Mouse (Mus musculus): ENCODE results near the gene Amdhd2. TPM values are rescaled to one million over a fixed set of nuclear protein-coding genes. Genes with fewer than 3 reads are reported as not detected.

The Amdhd2 gene
- polyA plus RNA-seq, 1 experiment, result 109 TPM

DNA sequence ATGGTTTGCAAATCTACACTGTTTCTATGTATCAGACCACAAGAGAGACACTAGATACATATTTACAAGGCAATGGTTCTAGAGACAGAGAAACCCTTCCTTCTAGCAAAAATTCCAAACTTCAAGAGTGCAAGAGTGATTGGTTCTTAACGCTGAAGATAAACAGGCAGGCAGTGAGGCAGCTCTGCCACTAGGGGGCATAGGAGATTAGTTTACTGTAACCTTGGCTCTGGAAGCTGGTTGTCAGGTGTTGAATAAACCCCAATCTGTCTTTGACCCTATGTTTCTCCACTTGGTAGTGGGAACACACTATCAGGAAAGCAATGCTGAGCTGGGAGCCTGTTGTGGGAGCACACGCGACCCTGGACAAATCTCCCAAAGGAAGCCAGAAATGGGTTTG lies 9.9 kb upstream of the Amdhd2 start:
- Histone ChIP-seq H3K27me3 (replicated peaks) (no peaks in the 10 kb centered on the region), H3K9me3 (no peaks in the 10 kb centered on the region), H3K36me3 (replicated peaks; ENCODE audit: low read length) (peaks cover 6% of the 10 kb centered on the region), H3K4me3 (replicated peaks) (no peak overlapping the region), H3K4me1 (peaks cover 48% of the 10 kb centered on the region)
- TF ChIP-seq FLI1 (IDR thresholded peaks at IDR 0.05; ENCODE audit: low read length) (no peak), GATA1 (IDR thresholded peaks at IDR 0.05; ENCODE audit: borderline replicate concordance, low read length) (no peak)

DNA sequence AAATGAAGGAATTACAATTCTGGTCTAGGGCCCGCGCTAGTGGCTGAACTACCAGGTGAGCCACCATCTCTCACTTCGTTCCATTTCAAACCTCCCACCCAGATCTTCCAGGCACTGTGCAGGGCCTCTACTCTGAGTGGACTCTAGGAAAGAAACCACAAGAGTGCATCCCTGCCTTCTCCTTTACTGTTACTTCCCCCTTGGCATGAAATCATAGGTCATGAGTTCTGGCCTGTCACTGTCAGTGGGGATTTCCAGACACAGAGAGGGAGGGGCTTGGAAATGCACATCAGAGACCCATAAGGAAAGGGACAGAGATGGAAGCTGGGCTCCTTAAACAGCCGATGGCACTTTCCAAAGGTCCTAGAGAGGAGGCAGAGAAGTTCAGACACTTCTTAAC lies 8.2 kb upstream of the Amdhd2 start:
- peaks cover 21% of the 10 kb centered on the region for H3K36me3 ChIP-seq (replicated peaks; ENCODE audit: low read length)
- H3K4me1 ChIP-seq, result peaks cover 65% of the 10 kb centered on the region
- H3K4me3 ChIP-seq (replicated peaks), result no peak overlapping the region
- H3K27me3 ChIP-seq (replicated peaks), result no peaks in the 10 kb centered on the region
- no peaks in the 10 kb centered on the region for H3K9me3 ChIP-seq
- no peak for TF ChIP-seq FLI1 (IDR thresholded peaks at IDR 0.05; ENCODE audit: low read length)
- no peak for TF ChIP-seq GATA1 (IDR thresholded peaks at IDR 0.05; ENCODE audit: borderline replicate concordance, low read length)

DNA sequence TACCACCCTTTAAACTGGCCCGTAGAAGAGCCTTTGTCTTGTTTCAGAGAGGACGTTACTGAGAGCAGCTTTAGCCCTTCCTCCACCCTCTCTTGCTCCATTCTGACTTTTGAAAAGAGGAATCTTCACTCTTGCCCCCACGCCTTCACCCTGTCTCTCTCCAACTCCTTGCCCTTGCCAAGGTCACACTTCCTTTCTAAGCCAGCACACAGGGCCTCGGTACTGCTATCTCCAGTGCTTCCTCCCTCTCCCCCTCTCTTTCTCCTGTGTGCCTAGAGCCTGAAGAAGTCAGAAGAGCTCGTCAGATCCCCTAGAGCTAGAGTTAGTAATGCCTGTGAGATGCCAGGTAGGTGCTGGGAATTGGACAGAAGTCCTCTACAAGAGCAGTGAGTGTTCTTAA lies 7.2 kb upstream of the Amdhd2 start:
- Histone ChIP-seq H3K27me3 (replicated peaks) (no peaks in the 10 kb centered on the region), H3K9me3 (no peaks in the 10 kb centered on the region), H3K4me1 (peaks cover 65% of the 10 kb centered on the region), H3K36me3 (replicated peaks; ENCODE audit: low read length) (peaks cover 23% of the 10 kb centered on the region), H3K4me3 (replicated peaks) (peak overlapping the region; percentile 95)
- TF ChIP-seq GATA1 (IDR thresholded peaks at IDR 0.05; ENCODE audit: borderline replicate concordance, low read length) (no peak), FLI1 (IDR thresholded peaks at IDR 0.05; ENCODE audit: low read length) (no peak)

DNA sequence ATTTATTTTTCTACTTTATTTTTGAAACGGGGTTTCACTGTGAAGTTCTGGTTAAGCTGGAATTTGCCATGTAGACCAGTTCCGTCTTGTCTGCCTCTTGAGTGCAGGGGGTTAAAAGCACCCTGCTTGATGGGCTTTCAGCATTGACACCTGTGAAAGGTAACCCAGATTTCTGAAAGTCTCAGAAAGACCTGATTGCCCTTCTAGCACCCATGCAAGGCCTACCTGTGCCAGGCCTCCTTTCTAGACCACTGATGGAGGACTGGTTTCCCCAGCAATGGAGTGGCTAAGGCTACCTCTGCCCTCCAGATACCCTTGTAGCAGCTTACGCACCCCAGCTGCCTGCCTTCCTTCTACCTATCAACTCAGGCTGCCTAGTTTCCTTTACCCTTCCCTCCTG lies 6.6 kb upstream of the Amdhd2 start:
- Histone ChIP-seq H3K36me3 (replicated peaks; ENCODE audit: low read length) (peaks cover 29% of the 10 kb centered on the region), H3K4me3 (replicated peaks) (peak overlapping the region; percentile 95), H3K4me1 (peaks cover 71% of the 10 kb centered on the region), H3K9me3 (no peaks in the 10 kb centered on the region), H3K27me3 (replicated peaks) (no peaks in the 10 kb centered on the region)
- TF ChIP-seq GATA1 (IDR thresholded peaks at IDR 0.05; ENCODE audit: borderline replicate concordance, low read length), result no peak
- no peak for TF ChIP-seq FLI1 (IDR thresholded peaks at IDR 0.05; ENCODE audit: low read length)

DNA sequence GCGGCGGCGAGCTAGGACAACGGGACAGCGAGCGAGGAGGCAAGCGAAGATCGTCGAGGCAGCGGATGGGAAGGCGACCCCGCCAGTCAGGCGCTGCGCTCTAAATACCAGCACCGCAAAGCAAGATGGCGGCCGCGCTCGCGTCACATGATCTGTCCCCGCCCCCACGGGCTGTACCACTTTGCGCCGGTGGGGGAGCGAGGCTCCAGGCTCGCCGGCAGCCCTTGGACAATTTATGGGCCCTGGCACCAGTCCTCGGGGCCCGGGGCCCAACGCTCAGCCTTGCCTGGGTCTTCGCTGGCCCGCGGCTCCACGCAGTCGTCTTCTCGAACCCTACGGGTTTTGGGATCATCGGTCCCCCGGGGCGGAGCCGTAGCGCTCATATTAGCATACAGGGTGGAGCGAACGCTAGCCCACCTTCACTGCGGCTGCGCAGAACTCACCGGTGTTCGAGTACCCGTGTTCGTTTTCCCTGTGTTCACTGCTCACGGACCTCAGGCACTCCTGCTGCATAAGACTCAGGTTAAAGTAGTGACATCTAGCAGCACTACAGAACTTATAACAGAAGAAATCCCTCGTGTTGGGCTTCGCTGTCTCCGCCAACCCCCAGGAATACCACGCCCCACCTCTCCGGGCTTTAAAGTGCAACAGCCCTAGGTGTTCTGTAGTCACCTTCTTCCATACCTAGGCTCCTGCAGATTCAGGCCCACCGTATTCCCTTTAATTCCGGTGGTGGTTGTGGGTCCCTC lies 5.9 kb upstream of the Amdhd2 start, which contains the start of gene Atp6v0c:
Gene Atp6v0c, minus strand, starts transcription at position 386 of the 749 bp plus-strand sequence.
- peaks cover 78% of the 10 kb centered on the region for H3K4me1 ChIP-seq
- TF ChIP-seq GATA1 (IDR thresholded peaks at IDR 0.05; ENCODE audit: borderline replicate concordance, low read length) (no peak), FLI1 (IDR thresholded peaks at IDR 0.05; ENCODE audit: low read length) (no peak)
- H3K4me3 ChIP-seq (replicated peaks), result peak within 1 kb of the TSS; percentile 99
- H3K36me3 ChIP-seq (replicated peaks; ENCODE audit: low read length), result peaks cover 36% of the 10 kb centered on the region
- H3K27me3 ChIP-seq (replicated peaks), result no peaks in the 10 kb centered on the region
- H3K9me3 ChIP-seq, result no peaks in the 10 kb centered on the region

DNA sequence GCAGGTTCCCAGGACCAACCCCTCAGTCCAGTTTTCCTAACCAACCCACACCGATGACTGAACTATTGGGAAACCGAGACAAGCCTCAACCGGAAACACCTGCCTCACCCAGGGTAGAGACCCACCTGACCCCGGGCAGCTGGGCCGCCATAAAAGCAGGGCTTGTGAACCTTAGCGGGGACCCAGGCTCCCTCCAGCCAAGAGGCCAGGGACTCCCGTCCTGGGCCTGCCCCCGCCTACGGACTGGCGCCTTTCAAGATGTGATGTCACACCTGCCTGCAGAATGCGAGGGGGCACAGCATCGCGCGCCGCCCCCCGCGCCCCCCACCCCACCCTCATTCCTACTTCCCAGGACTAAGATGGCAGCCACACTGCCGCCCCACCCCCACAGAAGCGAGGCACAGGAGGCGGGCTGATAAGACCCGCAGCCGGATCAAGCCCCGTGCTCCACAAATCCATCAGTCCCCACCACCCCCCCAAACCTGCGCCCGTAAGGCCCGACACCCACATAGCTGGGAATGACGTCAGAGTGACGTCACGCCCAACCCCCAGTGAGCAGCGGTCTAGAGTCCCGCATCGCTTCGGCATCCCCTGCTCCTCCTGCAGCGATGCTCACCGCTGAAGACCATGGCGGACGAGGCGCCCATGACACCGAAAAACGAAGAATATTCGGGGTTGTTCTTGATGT lies 5.2 kb upstream of the Amdhd2 start:
- no peak for TF ChIP-seq FLI1 (IDR thresholded peaks at IDR 0.05; ENCODE audit: low read length)
- no peak for TF ChIP-seq GATA1 (IDR thresholded peaks at IDR 0.05; ENCODE audit: borderline replicate concordance, low read length)
- no peaks in the 10 kb centered on the region for H3K27me3 ChIP-seq (replicated peaks)
- H3K4me1 ChIP-seq, result peaks cover 74% of the 10 kb centered on the region
- H3K36me3 ChIP-seq (replicated peaks; ENCODE audit: low read length), result peaks cover 37% of the 10 kb centered on the region
- peak overlapping the region; percentile 99 for H3K4me3 ChIP-seq (replicated peaks)
- H3K9me3 ChIP-seq, result no peaks in the 10 kb centered on the region

DNA sequence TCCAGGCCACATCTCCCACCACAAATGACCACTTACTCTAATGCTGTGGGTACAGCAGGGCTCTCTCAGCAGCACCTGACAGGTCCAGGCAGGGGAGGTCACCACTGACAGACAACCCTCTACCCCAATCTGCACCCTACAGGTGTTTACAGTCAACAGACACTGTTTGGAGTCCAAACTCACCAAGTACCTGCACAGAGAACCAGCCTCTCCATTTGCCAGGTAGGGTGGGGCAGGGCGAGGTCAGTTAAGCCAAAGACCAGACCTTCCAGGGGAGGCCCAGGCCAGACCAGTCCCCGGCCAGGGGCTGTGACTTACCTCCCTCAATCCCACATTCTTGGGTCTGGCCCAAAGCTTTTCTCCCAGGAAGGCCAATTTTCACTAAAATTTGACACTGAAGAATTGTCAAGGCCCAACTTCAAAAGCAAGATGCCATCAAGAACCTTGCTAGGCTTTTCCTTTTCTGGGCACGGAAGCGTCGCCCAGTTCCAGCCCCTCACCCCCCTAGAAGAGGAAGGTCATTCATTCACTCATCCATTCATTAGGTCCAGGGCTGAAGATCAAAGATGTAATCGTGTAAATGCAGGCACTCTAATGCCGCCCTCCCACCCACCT lies 4.4 kb upstream of the Amdhd2 start:
- H3K4me1 ChIP-seq, result peaks cover 72% of the 10 kb centered on the region
- TF ChIP-seq GATA1 (IDR thresholded peaks at IDR 0.05; ENCODE audit: borderline replicate concordance, low read length) (no peak), FLI1 (IDR thresholded peaks at IDR 0.05; ENCODE audit: low read length) (no peak)
- peak overlapping the region; percentile 99 for H3K4me3 ChIP-seq (replicated peaks)
- no peaks in the 10 kb centered on the region for H3K9me3 ChIP-seq
- H3K27me3 ChIP-seq (replicated peaks), result no peaks in the 10 kb centered on the region
- peaks cover 37% of the 10 kb centered on the region for H3K36me3 ChIP-seq (replicated peaks; ENCODE audit: low read length)

DNA sequence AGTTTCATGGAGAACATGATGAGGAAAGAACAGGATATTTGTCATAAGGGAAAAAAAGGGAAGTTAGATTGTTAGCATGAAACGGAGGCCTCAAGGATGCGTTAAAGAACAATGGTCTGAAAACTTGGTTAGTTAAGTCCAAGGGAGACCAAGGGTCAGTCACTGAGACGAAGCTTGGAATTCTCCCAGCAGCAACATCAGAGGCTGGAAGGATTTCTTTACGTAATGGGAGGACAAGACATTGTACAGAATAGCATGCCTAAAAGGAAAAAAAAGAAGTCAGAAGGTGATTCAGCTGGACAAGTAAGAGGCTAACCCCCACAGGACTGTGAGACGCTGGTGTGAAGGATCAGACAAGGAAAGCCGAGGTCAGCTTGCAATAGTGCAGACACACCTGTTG lies 3.6 kb upstream of the Amdhd2 start:
- no peaks in the 10 kb centered on the region for H3K9me3 ChIP-seq
- no peaks in the 10 kb centered on the region for H3K27me3 ChIP-seq (replicated peaks)
- H3K36me3 ChIP-seq (replicated peaks; ENCODE audit: low read length), result peaks cover 37% of the 10 kb centered on the region
- H3K4me1 ChIP-seq, result peaks cover 75% of the 10 kb centered on the region
- H3K4me3 ChIP-seq (replicated peaks), result peak overlapping the region; percentile 99
- no peak for TF ChIP-seq FLI1 (IDR thresholded peaks at IDR 0.05; ENCODE audit: low read length)
- TF ChIP-seq GATA1 (IDR thresholded peaks at IDR 0.05; ENCODE audit: borderline replicate concordance, low read length), result no peak

DNA sequence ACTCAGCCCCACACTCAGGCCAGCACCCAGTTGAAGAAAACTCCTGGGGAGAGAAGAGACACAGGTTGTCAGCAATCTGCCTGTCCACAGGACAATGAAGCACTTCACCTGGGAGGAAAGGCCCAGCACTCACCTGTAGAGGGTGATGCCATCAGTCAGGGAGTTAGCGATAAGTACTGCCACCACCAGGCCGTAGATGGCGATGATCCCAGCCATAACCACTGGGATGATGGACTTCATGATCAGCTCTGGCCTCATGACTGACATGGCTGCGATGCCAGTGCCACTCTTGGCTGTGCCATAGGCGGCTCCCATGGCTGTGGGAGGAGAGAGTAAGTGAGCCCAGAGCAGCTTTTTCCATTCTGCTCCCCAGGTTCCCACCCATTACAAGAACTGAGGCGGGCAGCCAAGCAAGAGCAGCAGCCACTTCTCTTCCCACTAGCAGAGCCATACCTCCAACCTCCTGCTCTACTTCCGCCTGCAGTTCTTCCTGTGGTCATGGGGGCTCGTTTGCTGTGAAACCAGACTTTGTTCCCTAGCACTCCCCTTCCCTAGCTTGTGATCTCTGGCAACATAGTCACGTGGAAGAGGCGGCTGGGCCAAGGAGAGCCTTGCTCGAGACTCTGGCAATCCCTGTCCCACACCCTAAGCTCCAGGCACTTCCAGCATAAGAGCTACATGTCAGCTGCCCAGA lies 1.1 kb upstream of the Amdhd2 start:
- Histone ChIP-seq H3K4me3 (replicated peaks) (peak overlapping the region; percentile 9), H3K4me1 (peaks cover 67% of the 10 kb centered on the region)

More for the DNA sequence above, 1.1 kb upstream of the Amdhd2 start:
- peaks cover 56% of the 10 kb centered on the region for H3K36me3 ChIP-seq (replicated peaks; ENCODE audit: low read length)
- TF ChIP-seq GATA1 (IDR thresholded peaks at IDR 0.05; ENCODE audit: borderline replicate concordance, low read length) (no peak), FLI1 (IDR thresholded peaks at IDR 0.05; ENCODE audit: low read length) (no peak)
- H3K27me3 ChIP-seq (replicated peaks), result no peaks in the 10 kb centered on the region
- no peaks in the 10 kb centered on the region for H3K9me3 ChIP-seq
